Mouse (Mus musculus): Measurements from ENCODE around the gene Sec23b. TPM values are rescaled to one million over a fixed set of nuclear protein-coding genes. Genes with fewer than 3 reads are reported as not detected.

Gene Sec23b
- polyA plus RNA-seq, 1 experiment from 2014 or later, result 43.4 TPM

DNA sequence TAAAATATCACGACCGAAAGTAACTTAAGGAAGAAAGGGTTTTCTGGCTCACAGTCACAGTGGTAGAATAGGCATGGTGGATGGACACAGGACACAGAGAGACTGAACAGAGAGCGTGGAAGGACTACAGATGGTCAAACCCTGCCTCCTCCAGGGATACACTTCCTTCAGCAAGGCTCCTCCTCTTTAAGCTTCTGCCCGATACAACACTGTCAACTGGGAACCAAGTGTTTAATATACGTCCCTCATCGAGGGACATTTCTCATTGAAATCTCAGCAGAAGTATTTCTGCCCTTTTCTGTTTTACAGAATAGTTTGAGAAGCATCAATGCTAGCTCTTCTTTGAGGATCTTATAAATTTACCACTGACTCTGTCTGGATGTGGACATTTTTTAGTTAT lies 57.9 kb downstream of the Sec23b start:
- Histone ChIP-seq H3K4me2 (no peak overlapping the region), H3K9ac (no peak overlapping the region), H3K27me3 (no peaks in the 10 kb centered on the region), H3K36me3 (replicated peaks) (no peaks in the 10 kb centered on the region), H3K4me1 (replicated peaks) (peaks cover 7% of the 10 kb centered on the region; the same call in 1 of the 2 replicates), H3K27ac (replicated peaks) (no peak overlapping the region), H3K4me3 (replicated peaks) (no peak overlapping the region), H3K9me3 (replicated peaks) (no peaks in the 10 kb centered on the region)
- no peak for ATAC-seq (ENCODE audit: insufficient read depth)
- WGBS (ENCODE audit: insufficient replicate concordance), result 82% methylated on average over 6 of the region's 6 CpGs

DNA sequence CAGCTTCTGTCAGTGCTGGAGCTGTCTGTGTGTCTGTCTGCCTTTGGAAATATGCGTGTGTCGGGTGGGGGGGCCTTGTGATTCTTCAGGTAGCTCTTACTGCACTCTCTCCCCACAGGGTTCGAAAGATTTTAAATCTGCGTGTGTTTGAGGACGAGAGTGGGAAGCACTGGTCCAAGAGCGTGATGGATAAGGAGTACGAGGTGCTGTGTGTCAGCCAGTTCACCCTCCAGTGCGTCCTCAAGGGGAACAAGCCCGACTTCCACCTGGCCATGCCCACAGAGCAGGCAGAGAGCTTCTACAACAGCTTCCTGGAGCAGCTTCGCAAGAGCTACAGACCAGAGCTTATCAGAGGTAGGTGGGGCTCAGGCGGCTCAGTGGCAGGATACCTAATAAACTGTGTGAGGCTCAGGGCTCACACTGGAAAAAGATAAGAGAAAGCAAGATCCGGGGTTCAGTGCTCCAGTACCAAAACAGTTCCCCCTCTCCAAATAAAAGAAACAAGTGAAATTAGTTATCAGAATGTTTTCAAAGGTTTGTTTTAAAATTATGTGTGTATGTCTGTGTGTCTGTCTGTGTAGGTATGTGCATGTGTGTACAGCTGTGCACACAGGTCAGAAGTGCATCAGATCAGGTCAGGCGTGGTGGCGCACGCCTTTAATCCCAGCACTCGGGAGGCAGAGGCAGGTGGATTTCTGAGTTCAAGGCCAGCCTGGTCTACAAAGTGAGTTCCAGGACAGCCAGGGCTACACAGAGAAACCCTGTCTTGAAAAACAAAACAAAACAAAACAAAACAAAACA lies 61.2 kb downstream of the Sec23b start:
- Histone ChIP-seq H3K9me3 (replicated peaks) (no peaks in the 10 kb centered on the region), H3K27ac (replicated peaks) (no peak overlapping the region), H3K4me2 (no peak overlapping the region), H3K36me3 (replicated peaks) (no peaks in the 10 kb centered on the region), H3K9ac (no peak overlapping the region), H3K4me3 (replicated peaks) (no peak overlapping the region), H3K27me3 (no peaks in the 10 kb centered on the region), H3K4me1 (replicated peaks) (peaks cover 7% of the 10 kb centered on the region; the same call in 1 of the 2 replicates)
- peak; percentile 15; the same call in 1 of the 2 replicates for ATAC-seq (ENCODE audit: insufficient read depth)
- 50% methylated on average over 16 of the region's 16 CpGs for WGBS (ENCODE audit: insufficient replicate concordance)

DNA sequence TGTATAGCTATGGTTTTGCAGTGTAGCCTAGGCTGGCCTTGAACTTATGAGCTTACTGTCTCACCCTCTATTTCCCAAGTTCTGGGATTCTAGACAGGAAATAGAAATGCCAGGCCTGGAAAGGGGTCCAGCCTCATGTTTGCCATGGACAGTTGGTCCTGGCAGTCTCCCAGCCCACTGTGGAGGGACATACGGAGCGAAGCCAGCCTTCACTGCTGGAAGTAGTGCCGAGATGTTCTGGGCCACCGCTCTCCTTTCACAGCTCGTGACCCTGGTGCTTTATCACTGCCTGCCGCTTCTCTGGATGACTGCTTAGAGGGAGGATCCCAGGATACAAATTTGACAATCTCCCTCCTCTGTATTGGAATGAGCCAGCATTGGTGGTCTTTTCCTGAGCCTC lies 65.5 kb downstream of the Sec23b start:
- no peaks in the 10 kb centered on the region for H3K27me3 ChIP-seq
- peaks cover 7% of the 10 kb centered on the region; the same call in 1 of the 2 replicates for H3K4me1 ChIP-seq (replicated peaks)
- no peak for ATAC-seq (ENCODE audit: insufficient read depth)
- no peak overlapping the region for H3K4me2 ChIP-seq
- 83% methylated on average over 6 of the region's 6 CpGs for WGBS (ENCODE audit: insufficient replicate concordance)
- no peaks in the 10 kb centered on the region for H3K36me3 ChIP-seq (replicated peaks)
- no peaks in the 10 kb centered on the region for H3K9me3 ChIP-seq (replicated peaks)
- no peak overlapping the region for H3K4me3 ChIP-seq (replicated peaks)
- no peak overlapping the region for H3K9ac ChIP-seq
- H3K27ac ChIP-seq (replicated peaks), result no peak overlapping the region

DNA sequence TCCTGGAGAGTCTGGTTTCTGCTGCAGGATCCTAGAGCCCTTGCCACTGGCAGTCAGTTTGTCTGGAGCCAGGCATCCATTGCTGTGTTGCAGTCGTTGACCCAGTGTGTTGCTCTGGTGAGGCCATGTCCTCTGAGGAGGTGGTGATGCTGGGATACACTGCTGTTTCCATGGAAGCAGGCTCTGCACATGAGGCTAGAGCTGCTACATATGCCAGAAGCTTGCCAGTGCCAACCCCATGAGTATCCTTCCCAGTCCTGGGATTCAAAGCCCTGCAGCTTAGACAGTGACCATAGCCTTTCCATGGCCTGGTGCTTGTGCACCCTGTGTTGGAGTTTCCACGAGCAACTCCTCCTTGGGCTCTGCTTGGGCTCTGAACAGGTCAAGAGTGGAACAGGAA lies 77.5 kb downstream of the Sec23b start:
- H3K4me2 ChIP-seq, result no peak overlapping the region
- no peak overlapping the region for H3K9ac ChIP-seq
- H3K4me3 ChIP-seq (replicated peaks), result no peak overlapping the region
- 44% methylated on average over 2 of the region's 2 CpGs for WGBS (ENCODE audit: insufficient replicate concordance)
- no peaks in the 10 kb centered on the region for H3K27me3 ChIP-seq
- no peaks in the 10 kb centered on the region for H3K4me1 ChIP-seq (replicated peaks)
- H3K27ac ChIP-seq (replicated peaks), result no peak overlapping the region
- H3K36me3 ChIP-seq (replicated peaks), result no peaks in the 10 kb centered on the region
- H3K9me3 ChIP-seq (replicated peaks), result no peaks in the 10 kb centered on the region
- no peak; the same call in 1 of the 2 replicates for ATAC-seq (ENCODE audit: insufficient read depth)

DNA sequence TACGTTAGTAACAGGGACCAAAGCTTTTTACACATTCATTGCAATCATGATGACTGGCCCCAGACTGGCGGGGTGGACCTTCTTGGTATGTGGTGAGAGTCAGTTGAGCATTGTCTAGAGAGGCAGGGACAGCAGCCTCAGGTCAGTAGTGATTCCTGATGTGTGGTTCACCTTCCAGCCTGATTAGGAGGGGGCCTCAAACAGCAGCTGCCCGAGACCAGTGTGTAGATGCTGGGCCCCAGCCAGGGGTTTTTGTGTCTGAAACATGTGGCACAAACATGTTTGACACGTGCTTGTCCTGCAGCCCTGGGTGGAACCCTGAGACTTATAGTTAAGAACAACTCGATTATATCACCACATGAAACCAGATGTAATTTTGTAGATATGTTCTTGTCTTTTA lies 78.2 kb downstream of the Sec23b start:
- H3K27ac ChIP-seq (replicated peaks), result no peak overlapping the region
- no peaks in the 10 kb centered on the region for H3K4me1 ChIP-seq (replicated peaks)
- no peaks in the 10 kb centered on the region for H3K36me3 ChIP-seq (replicated peaks)
- ATAC-seq (ENCODE audit: insufficient read depth), result no peak
- WGBS (ENCODE audit: insufficient replicate concordance), result 49% methylated on average over 5 of the region's 5 CpGs
- H3K27me3 ChIP-seq, result no peaks in the 10 kb centered on the region
- H3K4me2 ChIP-seq, result no peak overlapping the region
- no peak overlapping the region for H3K4me3 ChIP-seq (replicated peaks)
- H3K9me3 ChIP-seq (replicated peaks), result no peaks in the 10 kb centered on the region
- H3K9ac ChIP-seq, result no peak overlapping the region

DNA sequence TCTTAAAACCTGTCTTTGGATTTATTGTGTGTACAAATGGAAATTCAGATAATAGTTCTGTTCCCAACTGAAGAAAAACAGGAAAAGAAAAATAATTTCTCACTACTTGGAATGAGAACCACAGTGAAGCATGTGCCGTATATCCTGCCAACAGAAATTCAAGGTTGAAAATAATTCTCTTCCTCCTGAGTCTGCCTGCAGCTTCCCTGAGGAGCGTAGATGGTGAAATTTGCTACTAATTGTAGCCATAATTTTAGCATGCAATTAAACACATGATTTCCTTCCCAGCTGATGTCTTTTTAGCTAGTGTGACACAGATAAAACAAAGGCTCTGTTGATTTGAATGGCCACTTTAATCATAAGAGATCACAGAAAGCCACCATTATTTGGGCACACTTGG lies 78.7 kb downstream of the Sec23b start:
- Histone ChIP-seq H3K27me3 (no peaks in the 10 kb centered on the region), H3K4me1 (replicated peaks) (no peaks in the 10 kb centered on the region), H3K27ac (replicated peaks) (no peak overlapping the region), H3K4me2 (no peak overlapping the region), H3K4me3 (replicated peaks) (no peak overlapping the region), H3K9me3 (replicated peaks) (no peaks in the 10 kb centered on the region), H3K36me3 (replicated peaks) (no peaks in the 10 kb centered on the region), H3K9ac (no peak overlapping the region)
- ATAC-seq (ENCODE audit: insufficient read depth), result no peak
- WGBS (ENCODE audit: insufficient replicate concordance), result 77% methylated on average over 2 of the region's 2 CpGs

DNA sequence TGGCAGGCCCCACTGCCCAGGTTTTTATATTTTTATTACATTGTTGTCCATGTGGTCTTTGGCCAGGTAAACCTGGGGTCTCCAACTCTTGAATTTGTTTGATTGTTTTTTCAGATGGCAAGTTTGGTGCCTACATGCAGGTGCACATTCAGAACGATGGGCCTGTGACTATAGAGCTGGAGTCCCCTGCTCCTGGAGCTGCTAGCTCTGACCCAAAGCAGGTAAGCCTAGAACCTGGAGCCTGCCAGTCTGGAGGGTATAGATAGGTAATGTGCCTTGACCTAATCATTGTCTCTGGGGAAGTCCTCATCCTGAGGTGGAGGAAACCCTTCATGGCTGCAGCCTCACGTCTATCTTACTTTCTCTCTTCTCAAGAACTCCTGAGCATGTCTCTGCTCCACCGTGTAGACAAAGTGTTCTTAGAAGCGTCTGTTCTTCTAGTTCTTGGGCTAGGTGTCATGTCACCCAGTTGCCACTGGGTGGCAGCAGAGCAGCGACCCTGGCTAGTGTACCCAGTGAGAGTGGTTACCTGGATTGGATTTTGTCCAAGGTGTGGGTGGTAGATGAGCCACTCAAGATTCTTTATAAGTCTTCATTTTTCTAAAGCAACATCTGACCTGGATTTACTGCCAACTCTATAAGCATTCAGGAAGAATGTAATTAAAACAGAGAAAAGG lies 79.8 kb downstream of the Sec23b start:
- Histone ChIP-seq H3K9ac (no peak overlapping the region), H3K9me3 (replicated peaks) (no peaks in the 10 kb centered on the region), H3K4me3 (replicated peaks) (no peak overlapping the region), H3K4me2 (no peak overlapping the region), H3K4me1 (replicated peaks) (no peaks in the 10 kb centered on the region), H3K27ac (replicated peaks) (no peak overlapping the region), H3K27me3 (no peaks in the 10 kb centered on the region), H3K36me3 (replicated peaks) (no peaks in the 10 kb centered on the region)
- 10% methylated on average over 5 of the region's 5 CpGs for WGBS (ENCODE audit: insufficient replicate concordance)
- no peak for ATAC-seq (ENCODE audit: insufficient read depth)

DNA sequence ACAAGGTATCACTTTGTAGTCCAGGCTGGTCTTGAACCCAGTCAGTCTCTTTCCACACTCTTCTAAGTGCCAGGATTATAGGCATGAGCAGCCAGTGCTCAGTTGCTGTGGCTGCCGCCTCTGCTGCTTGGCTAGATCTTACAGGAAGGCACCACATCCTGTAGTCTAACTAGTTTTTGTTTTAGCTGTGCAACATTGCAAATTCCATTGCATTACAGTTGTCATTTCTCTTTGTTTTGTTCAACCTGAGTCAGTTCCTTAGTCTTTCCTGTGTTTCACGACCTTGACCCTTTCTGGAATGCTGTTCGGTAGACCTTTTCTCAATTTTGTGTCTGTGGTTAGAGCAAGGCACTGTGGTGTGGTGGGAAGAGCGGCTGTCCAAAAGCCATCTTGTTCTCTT lies 81.2 kb downstream of the Sec23b start:
- no peak overlapping the region for H3K27ac ChIP-seq (replicated peaks)
- no peaks in the 10 kb centered on the region for H3K27me3 ChIP-seq
- 60% methylated on average over 4 of the region's 4 CpGs for WGBS (ENCODE audit: insufficient replicate concordance)
- H3K4me1 ChIP-seq (replicated peaks), result no peaks in the 10 kb centered on the region
- no peak overlapping the region for H3K4me3 ChIP-seq (replicated peaks)
- no peak overlapping the region for H3K9ac ChIP-seq
- H3K9me3 ChIP-seq (replicated peaks), result no peaks in the 10 kb centered on the region
- no peaks in the 10 kb centered on the region for H3K36me3 ChIP-seq (replicated peaks)
- H3K4me2 ChIP-seq, result no peak overlapping the region
- no peak for ATAC-seq (ENCODE audit: insufficient read depth)

DNA sequence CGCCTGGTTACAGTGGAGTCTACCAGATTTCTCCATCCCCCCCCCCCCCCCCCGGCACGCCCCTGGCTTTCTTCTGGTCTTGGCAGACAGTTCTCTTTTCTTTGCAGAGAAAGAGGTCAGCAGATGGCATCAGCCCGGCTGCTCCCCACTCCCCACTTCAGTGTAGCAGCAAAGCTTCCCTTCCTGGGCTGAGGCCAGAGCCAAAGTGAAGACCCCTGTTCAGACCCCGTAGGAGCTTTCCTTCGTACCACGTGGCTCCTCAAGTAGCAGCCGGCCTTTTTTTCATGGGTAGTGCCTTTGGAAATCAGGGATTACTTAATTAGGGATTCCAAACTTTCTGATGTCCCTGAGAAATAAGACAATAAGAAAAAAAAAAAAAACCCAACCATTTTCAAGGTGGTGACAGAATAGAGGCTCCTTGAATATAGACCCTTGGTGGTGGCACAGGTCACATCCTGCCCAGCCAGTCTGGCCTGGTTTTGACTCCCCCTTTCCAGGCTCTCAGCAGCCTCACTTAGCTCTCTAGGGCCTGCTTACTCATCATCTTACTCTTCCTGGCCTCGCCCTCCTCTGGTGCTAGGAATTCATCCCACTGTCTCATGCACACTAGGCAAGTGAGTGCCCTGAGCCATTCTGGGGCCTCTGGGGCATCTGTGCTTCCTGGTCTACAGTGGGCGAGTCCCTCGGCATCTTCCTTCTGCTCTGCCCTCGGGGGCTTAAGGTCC lies 81.8 kb downstream of the Sec23b start:
- 77% methylated on average over 12 of the region's 12 CpGs for WGBS (ENCODE audit: insufficient replicate concordance)
- ATAC-seq (ENCODE audit: insufficient read depth), result peak; percentile 21; the same call in 1 of the 2 replicates
- no peak overlapping the region for H3K4me3 ChIP-seq (replicated peaks)

DNA sequence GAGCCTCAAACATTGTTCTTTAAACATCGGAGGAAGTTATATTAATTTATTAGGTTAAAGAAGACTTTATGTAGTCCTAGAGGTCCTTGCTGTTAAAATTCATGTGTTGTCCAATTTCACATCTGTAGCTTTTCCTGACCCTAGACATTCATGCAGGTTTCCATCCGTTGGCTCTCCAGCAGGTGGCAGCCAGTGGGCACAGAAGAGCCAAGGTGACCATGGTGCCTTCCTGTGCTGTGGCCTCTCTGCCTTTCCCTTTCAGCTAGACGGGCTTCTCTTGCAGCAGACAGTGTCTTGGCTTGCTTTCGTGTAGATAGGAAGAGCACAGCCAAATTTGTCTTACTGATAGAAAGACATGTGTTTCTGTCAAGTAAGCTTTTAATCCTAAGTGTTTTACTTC lies 82.7 kb downstream of the Sec23b start:
- Histone ChIP-seq H3K4me2 (no peak overlapping the region), H3K4me3 (replicated peaks) (no peak overlapping the region), H3K9me3 (replicated peaks) (no peaks in the 10 kb centered on the region), H3K4me1 (replicated peaks) (no peaks in the 10 kb centered on the region), H3K27ac (replicated peaks) (no peak overlapping the region), H3K9ac (no peak overlapping the region), H3K27me3 (no peaks in the 10 kb centered on the region), H3K36me3 (replicated peaks) (no peaks in the 10 kb centered on the region)
- 61% methylated on average over 4 of the region's 4 CpGs for WGBS (ENCODE audit: insufficient replicate concordance)
- no peak for ATAC-seq (ENCODE audit: insufficient read depth)

More for the DNA sequence above, 81.8 kb downstream of the Sec23b start:
- Histone ChIP-seq H3K4me2 (no peak overlapping the region), H3K4me1 (replicated peaks) (no peaks in the 10 kb centered on the region), H3K27ac (replicated peaks) (no peak overlapping the region), H3K9ac (no peak overlapping the region), H3K36me3 (replicated peaks) (no peaks in the 10 kb centered on the region), H3K9me3 (replicated peaks) (no peaks in the 10 kb centered on the region), H3K27me3 (no peaks in the 10 kb centered on the region)

DNA sequence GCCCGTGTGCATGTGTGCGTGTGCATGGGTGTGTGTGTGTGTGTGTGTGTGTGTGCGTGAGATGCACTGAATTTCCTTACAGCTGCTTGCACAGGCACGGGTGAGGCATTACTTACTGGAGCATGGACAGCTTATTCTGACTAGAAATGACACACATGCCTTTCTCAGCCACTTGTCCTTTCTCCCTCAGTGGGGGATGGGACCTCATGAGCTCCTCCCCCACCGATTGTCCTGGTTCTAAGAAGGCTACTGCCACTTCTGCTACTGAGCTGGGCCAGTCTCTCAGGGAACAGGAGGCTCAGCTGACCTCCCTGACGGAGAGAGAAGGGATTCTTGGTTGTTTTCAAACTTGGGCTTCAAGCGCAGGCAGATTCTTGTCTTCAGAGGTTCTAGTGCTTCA lies 84.1 kb downstream of the Sec23b start:
- ATAC-seq (ENCODE audit: insufficient read depth), result no peak

More for the DNA sequence above, 84.1 kb downstream of the Sec23b start:
- no peak overlapping the region for H3K4me3 ChIP-seq (replicated peaks)
- WGBS (ENCODE audit: insufficient replicate concordance), result 63% methylated on average over 7 of the region's 7 CpGs
- H3K4me2 ChIP-seq, result no peak overlapping the region
- H3K27ac ChIP-seq (replicated peaks), result no peak overlapping the region
- no peaks in the 10 kb centered on the region for H3K27me3 ChIP-seq
- no peak overlapping the region for H3K9ac ChIP-seq
- no peaks in the 10 kb centered on the region for H3K4me1 ChIP-seq (replicated peaks)
- H3K9me3 ChIP-seq (replicated peaks), result no peaks in the 10 kb centered on the region
- H3K36me3 ChIP-seq (replicated peaks), result no peaks in the 10 kb centered on the region
